Mouse (Mus musculus): ENCODE data around the gene 4933405O20Rik. TPM values are rescaled to one million over a fixed set of nuclear protein-coding genes. Genes with fewer than 3 reads are reported as not detected.

Gene 4933405O20Rik
- total RNA-seq (2022), result not detected

DNA sequence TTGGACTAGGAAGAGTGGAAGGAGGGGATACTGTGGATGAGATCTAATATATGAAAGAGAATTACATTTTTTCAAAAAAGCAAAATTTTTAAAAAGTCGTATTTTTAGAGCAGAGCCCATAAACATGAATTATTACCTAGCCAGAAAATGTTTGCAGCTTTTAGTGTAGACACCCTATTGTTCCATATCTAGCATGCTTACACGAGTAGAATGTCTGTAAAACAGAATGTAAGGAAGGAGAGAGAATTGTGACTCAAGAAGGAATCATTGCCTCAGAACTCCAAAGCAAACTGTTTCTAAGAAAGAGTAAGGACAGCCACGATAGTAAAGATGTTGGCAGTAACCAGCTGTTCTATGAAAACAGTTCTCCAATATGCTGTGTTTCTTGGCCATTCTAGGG lies at the start of gene 4933405O20Rik:
Gene 4933405O20Rik, plus strand, starts transcription at position 301 of the 400 bp plus-strand sequence.
- no peak for DNase-seq

DNA sequence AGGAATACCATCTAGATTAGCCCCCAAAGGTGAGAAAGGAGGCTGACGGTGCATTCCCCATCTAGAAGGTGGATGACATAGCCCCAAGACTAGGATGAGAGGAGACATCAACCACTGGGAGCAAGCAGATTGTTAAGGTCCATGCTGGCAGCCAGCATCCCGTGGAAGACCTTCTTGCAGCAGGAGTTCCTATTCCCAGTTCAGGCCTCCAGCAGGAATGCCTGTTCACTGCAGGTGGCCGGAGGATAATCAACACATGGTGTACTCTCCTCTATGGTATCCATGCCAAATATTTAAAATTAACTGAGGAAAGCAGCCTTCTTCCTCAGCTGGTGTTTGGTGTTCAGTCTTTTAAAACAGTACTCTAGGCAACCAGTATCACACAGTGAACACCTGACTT lies 49.4 kb upstream of the 4933405O20Rik start:
- DNase-seq, result no peak

DNA sequence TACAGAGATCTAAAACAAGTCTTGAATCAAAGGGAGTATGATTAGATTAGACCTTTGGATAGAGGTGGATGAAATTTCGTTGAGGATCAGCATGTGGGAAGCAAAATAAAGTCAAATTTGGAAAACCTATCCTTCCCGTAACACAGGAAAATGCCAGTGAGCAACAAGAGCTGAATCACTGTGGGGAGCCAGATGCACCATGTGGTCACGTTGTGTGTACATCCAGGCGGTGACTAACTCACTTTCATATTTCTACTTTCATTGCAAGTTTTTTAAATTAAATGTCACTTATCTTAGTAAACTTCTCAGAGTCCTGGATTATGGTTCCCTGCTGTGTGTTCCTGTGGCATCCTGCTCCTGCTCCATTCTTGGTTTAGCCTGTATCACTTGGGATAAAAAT lies 47.6 kb upstream of the 4933405O20Rik start:
- no peak for DNase-seq

DNA sequence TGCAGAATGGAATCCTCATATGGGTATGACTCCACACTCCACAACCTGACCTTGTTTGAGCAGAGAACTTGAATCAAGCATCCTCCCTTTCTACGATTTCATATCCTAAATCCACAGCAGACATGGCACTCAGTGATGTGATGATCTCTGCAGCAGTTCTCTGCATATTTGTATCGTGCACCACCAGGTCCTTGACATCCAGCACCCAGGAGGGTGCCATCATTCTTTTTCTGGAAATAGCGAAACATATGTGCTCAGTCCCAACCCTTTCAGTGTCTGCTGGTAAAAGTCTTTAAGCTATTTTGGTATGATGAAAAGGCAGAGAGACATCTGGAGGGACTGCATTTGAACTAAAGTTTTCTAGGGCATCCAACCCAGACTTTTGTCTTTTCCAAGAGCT lies 36.3 kb upstream of the 4933405O20Rik start:
- no peak for DNase-seq

DNA sequence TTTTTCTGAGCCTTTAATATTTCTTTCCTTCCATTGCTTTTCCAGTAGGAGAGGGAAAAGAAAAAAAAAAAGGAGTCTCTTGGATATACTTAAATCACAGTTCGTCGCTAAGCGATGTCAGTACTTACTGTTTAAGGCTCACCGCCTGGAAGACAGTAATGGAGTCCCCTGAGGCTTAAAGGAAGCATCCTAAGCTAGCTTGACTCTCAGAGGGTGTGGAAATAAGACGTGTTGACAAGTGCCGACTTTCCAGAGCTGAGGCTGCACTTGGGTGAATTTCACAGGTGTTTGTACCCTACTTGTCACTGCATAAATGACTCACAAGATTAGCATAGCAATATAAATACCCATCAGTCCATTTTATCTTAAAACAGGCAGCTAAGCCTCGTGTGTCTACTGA lies 25.1 kb upstream of the 4933405O20Rik start:
- no peak for DNase-seq

DNA sequence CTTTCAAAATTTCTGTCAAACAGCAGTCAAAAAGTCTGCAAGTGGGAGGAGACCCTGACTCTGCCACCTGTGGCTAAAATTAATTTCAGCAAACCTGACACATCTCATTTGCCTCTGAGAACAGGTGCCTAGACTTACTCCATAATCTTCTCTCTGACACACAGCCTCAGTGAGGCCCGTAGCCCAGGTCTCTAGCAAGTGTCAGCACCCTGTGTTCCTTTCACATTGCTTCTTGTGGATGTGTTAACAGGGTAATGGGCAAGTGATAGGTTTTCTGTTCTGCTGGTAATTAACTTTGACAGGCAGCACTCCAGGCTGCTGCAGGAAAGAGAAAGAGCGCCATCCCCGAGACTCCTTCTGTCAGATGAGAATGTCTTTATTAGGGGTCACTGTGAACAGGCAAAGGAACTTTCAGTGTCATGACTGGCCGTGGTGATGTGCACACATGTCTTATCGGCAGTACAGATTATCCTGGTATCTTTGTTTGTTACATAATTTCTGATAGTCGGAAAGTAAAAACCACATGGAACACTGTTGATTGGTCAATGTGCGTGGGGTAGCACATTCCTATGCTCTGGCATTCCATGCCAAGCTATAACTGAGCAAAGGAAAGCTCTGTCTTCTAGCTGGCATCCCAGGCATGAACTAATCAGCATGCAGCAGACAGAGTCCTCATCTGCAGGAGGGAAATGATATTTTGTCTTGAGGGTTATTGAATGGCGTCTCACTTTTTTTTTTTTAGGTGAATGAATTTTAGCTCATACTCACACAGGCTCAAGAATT lies 10.2 kb upstream of the 4933405O20Rik start:
- no peak for DNase-seq

DNA sequence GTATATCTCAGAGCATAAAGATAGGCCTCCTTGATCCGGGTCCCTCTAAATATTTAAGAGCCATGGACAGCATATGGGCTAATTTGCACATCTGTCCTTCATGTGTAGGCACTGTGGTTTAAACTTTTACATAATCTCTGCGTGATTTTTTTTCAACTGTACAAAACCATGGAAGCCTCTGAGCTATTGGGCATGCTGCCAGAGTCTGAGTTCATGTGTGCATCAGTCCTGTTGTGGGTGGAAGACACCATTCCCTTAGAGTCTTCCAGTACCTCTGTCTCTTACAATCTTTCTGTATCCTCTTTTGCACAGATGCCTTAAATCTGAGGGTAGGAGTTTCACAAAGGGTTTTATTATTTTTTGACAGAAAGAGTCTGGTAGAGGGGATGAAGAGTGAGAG lies 15.1 kb downstream of the 4933405O20Rik start:
- DNase-seq, result no peak

DNA sequence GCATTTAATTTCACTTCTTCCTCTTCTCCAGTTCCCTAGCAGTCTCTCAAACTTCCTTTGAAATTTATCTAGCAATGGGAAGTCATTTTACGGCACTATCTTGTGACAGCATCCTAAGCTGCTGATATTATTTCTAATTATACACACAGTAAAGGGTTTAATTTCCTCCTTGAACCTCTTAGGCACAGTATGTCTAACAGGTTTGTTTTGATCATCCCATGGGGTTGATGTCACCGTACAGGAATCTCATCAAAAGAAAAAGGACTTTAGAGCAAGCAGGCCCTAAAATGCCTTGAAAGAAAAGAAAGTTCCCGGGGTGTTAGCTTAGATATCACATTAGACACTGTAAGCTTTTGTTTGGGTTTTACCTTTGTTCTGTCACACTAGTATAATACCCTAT lies 30.2 kb downstream of the 4933405O20Rik start:
- DNase-seq, result no peak

DNA sequence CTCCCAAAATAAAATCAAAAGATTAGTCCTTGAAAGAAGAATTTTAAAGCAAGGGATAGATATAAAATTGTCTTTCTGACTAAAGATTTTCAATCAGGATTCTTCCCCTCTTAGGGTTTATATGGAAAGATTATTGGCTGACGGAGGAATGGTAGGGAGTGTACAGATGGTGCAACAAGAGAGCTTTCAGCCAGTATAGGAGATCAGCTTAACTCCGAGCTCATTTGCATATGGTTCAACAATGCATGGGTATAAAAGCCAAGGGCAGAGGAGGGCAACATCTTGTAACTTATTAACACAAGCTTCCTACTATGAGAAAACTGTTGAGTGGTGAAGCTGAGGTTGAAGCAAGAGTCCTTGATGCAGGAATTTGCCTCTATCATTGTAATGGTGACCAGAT lies 34.2 kb downstream of the 4933405O20Rik start:
- no peak for DNase-seq
